Mouse (Mus musculus): ENCODE data around the gene Susd6. TPM values are rescaled to one million over a fixed set of nuclear protein-coding genes. Genes with fewer than 3 reads are reported as not detected.

Gene Susd6
- polyA plus RNA-seq, 1 experiment from 2014 or later = 15.2 TPM

- 94% methylated on average over 3 of the region's 3 CpGs for WGBS (ENCODE audit: insufficient replicate concordance)
- Histone ChIP-seq H3K9ac (ENCODE audit: low read depth, low read length) (no peak overlapping the region), H3K36me3 (ENCODE audit: control insufficient read depth, insufficient read depth) (peaks cover 2% of the 10 kb centered on the region; the same call in 1 of the 2 replicates), H3K4me1 (ENCODE audit: control insufficient read depth, low read depth, low read length) (peaks cover 24% of the 10 kb centered on the region), H3K4me3 (ENCODE audit: low read depth, low read length) (no peak overlapping the region), H3K27me3 (ENCODE audit: control insufficient read depth, insufficient read depth, low read depth, low read length) (no peaks in the 10 kb centered on the region), H3K4me2 (ENCODE audit: low read depth, low read length) (no peak overlapping the region), H3K27ac (ENCODE audit: low read length) (no peak overlapping the region), H3K9me3 (replicated peaks; ENCODE audit: control insufficient read depth, low read length) (no peaks in the 10 kb centered on the region)
- ATAC-seq (ENCODE audit: low read depth) = no peak
Measured at GRCm38 (mm10) chr12:80800156-80800555, 9.8 kb downstream of the Susd6 start.

- Histone ChIP-seq H3K9ac (ENCODE audit: low read depth, low read length) (no peak overlapping the region), H3K36me3 (ENCODE audit: control insufficient read depth, insufficient read depth) (peaks cover 2% of the 10 kb centered on the region; the same call in 1 of the 2 replicates), H3K4me3 (ENCODE audit: low read depth, low read length) (no peak overlapping the region), H3K27me3 (ENCODE audit: control insufficient read depth, insufficient read depth, low read depth, low read length) (no peaks in the 10 kb centered on the region), H3K27ac (ENCODE audit: low read length) (no peak overlapping the region), H3K4me2 (ENCODE audit: low read depth, low read length) (no peak overlapping the region), H3K4me1 (ENCODE audit: control insufficient read depth, low read depth, low read length) (peaks cover 17% of the 10 kb centered on the region), H3K9me3 (replicated peaks; ENCODE audit: control insufficient read depth, low read length) (no peaks in the 10 kb centered on the region)
- WGBS (ENCODE audit: insufficient replicate concordance) = 89% methylated on average over 1 of the region's 1 CpGs
- no peak for ATAC-seq (ENCODE audit: low read depth)
Measured at GRCm38 (mm10) chr12:80801443-80801842, 11.1 kb downstream of the Susd6 start.

GRCm38 (mm10) chr12:80803924-80804323, 13.6 kb downstream of the Susd6 start:
- Histone ChIP-seq H3K4me3 (ENCODE audit: low read depth, low read length) (no peak overlapping the region), H3K4me1 (ENCODE audit: control insufficient read depth, low read depth, low read length) (peaks cover 26% of the 10 kb centered on the region), H3K27ac (ENCODE audit: low read length) (no peak overlapping the region), H3K9me3 (replicated peaks; ENCODE audit: control insufficient read depth, low read length) (no peaks in the 10 kb centered on the region), H3K9ac (ENCODE audit: low read depth, low read length) (no peak overlapping the region), H3K27me3 (ENCODE audit: control insufficient read depth, insufficient read depth, low read depth, low read length) (no peaks in the 10 kb centered on the region), H3K36me3 (ENCODE audit: control insufficient read depth, insufficient read depth) (no peaks in the 10 kb centered on the region), H3K4me2 (ENCODE audit: low read depth, low read length) (no peak overlapping the region)
- 65% methylated on average over 3 of the region's 3 CpGs for WGBS (ENCODE audit: insufficient replicate concordance)
- no peak for ATAC-seq (ENCODE audit: low read depth)

GRCm38 (mm10) chr12:80804861-80805428, 14.6 kb downstream of the Susd6 start:
- WGBS (ENCODE audit: insufficient replicate concordance) = 41% methylated on average over 6 of the region's 6 CpGs
- Histone ChIP-seq H3K27ac (ENCODE audit: low read length) (no peak overlapping the region), H3K36me3 (ENCODE audit: control insufficient read depth, insufficient read depth) (no peaks in the 10 kb centered on the region), H3K9ac (ENCODE audit: low read depth, low read length) (no peak overlapping the region), H3K4me1 (ENCODE audit: control insufficient read depth, low read depth, low read length) (peaks cover 30% of the 10 kb centered on the region), H3K9me3 (replicated peaks; ENCODE audit: control insufficient read depth, low read length) (no peaks in the 10 kb centered on the region), H3K4me3 (ENCODE audit: low read depth, low read length) (no peak overlapping the region), H3K4me2 (ENCODE audit: low read depth, low read length) (no peak overlapping the region), H3K27me3 (ENCODE audit: control insufficient read depth, insufficient read depth, low read depth, low read length) (no peaks in the 10 kb centered on the region)
- 0 out of 2 replicates have a peak, but pooled peaks have one; percentile 9 for ATAC-seq (ENCODE audit: low read depth)

- no peak overlapping the region for H3K4me2 ChIP-seq (ENCODE audit: low read depth, low read length)
- 67% methylated on average over 2 of the region's 2 CpGs for WGBS (ENCODE audit: insufficient replicate concordance)
- H3K4me1 ChIP-seq (ENCODE audit: control insufficient read depth, low read depth, low read length) = peaks cover 44% of the 10 kb centered on the region
- H3K9me3 ChIP-seq (replicated peaks; ENCODE audit: control insufficient read depth, low read length) = no peaks in the 10 kb centered on the region
- H3K27me3 ChIP-seq (ENCODE audit: control insufficient read depth, insufficient read depth, low read depth, low read length) = no peaks in the 10 kb centered on the region
- H3K4me3 ChIP-seq (ENCODE audit: low read depth, low read length) = no peak overlapping the region
- no peak for ATAC-seq (ENCODE audit: low read depth)
- no peak overlapping the region for H3K27ac ChIP-seq (ENCODE audit: low read length)
- H3K9ac ChIP-seq (ENCODE audit: low read depth, low read length) = no peak overlapping the region
- H3K36me3 ChIP-seq (ENCODE audit: control insufficient read depth, insufficient read depth) = no peaks in the 10 kb centered on the region
Measured at GRCm38 (mm10) chr12:80807451-80808085, 17.3 kb downstream of the Susd6 start.

- Histone ChIP-seq H3K4me1 (ENCODE audit: control insufficient read depth, low read depth, low read length) (peaks cover 52% of the 10 kb centered on the region), H3K4me3 (ENCODE audit: low read depth, low read length) (no peak overlapping the region), H3K36me3 (ENCODE audit: control insufficient read depth, insufficient read depth) (no peaks in the 10 kb centered on the region), H3K9me3 (replicated peaks; ENCODE audit: control insufficient read depth, low read length) (no peaks in the 10 kb centered on the region), H3K9ac (ENCODE audit: low read depth, low read length) (no peak overlapping the region), H3K27ac (ENCODE audit: low read length) (no peak overlapping the region), H3K27me3 (ENCODE audit: control insufficient read depth, insufficient read depth, low read depth, low read length) (no peaks in the 10 kb centered on the region), H3K4me2 (ENCODE audit: low read depth, low read length) (no peak overlapping the region)
- no peak for ATAC-seq (ENCODE audit: low read depth)
- 44% methylated on average over 2 of the region's 2 CpGs for WGBS (ENCODE audit: insufficient replicate concordance)
Measured at GRCm38 (mm10) chr12:80810005-80810404, 19.7 kb downstream of the Susd6 start.

- Histone ChIP-seq H3K4me2 (ENCODE audit: low read depth, low read length) (peak overlapping the region; percentile 32), H3K4me3 (ENCODE audit: low read depth, low read length) (no peak overlapping the region)
- 12% methylated on average over 6 of the region's 6 CpGs for WGBS (ENCODE audit: insufficient replicate concordance)
Measured at GRCm38 (mm10) chr12:80811646-80812509, 21.6 kb downstream of the Susd6 start.

GRCm38 (mm10) chr12:80812510-80812820, 22.2 kb downstream of the Susd6 start:
- Histone ChIP-seq H3K27ac (ENCODE audit: low read length) (peak overlapping the region; percentile 62), H3K36me3 (ENCODE audit: control insufficient read depth, insufficient read depth) (no peaks in the 10 kb centered on the region), H3K27me3 (ENCODE audit: control insufficient read depth, insufficient read depth, low read depth, low read length) (no peaks in the 10 kb centered on the region), H3K4me3 (ENCODE audit: low read depth, low read length) (no peak overlapping the region), H3K4me1 (ENCODE audit: control insufficient read depth, low read depth, low read length) (peaks cover 68% of the 10 kb centered on the region), H3K9ac (ENCODE audit: low read depth, low read length) (0 out of 2 replicates have a peak overlapping the region, but pooled peaks have one; percentile 14), H3K4me2 (ENCODE audit: low read depth, low read length) (peak overlapping the region; percentile 32), H3K9me3 (replicated peaks; ENCODE audit: control insufficient read depth, low read length) (no peaks in the 10 kb centered on the region)
- 11% methylated on average over 1 of the region's 1 CpGs for WGBS (ENCODE audit: insufficient replicate concordance)
- ATAC-seq (ENCODE audit: low read depth) = no peak

More at GRCm38 (mm10) chr12:80811646-80812509, 21.6 kb downstream of the Susd6 start:
- H3K9ac ChIP-seq (ENCODE audit: low read depth, low read length) = 0 out of 2 replicates have a peak overlapping the region, but pooled peaks have one; percentile 14
- ATAC-seq (ENCODE audit: low read depth) = peak; percentile 64
- H3K36me3 ChIP-seq (ENCODE audit: control insufficient read depth, insufficient read depth) = no peaks in the 10 kb centered on the region
- H3K9me3 ChIP-seq (replicated peaks; ENCODE audit: control insufficient read depth, low read length) = no peaks in the 10 kb centered on the region
- H3K27me3 ChIP-seq (ENCODE audit: control insufficient read depth, insufficient read depth, low read depth, low read length) = no peaks in the 10 kb centered on the region
- peaks cover 68% of the 10 kb centered on the region for H3K4me1 ChIP-seq (ENCODE audit: control insufficient read depth, low read depth, low read length)
- H3K27ac ChIP-seq (ENCODE audit: low read length) = peak overlapping the region; percentile 62

- peak overlapping the region; percentile 80 for H3K27ac ChIP-seq (ENCODE audit: low read length)
- H3K4me3 ChIP-seq (ENCODE audit: low read depth, low read length) = no peak overlapping the region
- H3K4me2 ChIP-seq (ENCODE audit: low read depth, low read length) = peak overlapping the region; percentile 33
- no peak overlapping the region for H3K9ac ChIP-seq (ENCODE audit: low read depth, low read length)
- H3K9me3 ChIP-seq (replicated peaks; ENCODE audit: control insufficient read depth, low read length) = no peaks in the 10 kb centered on the region
- no peak for ATAC-seq (ENCODE audit: low read depth)
- no peaks in the 10 kb centered on the region for H3K36me3 ChIP-seq (ENCODE audit: control insufficient read depth, insufficient read depth)
- no peaks in the 10 kb centered on the region for H3K27me3 ChIP-seq (ENCODE audit: control insufficient read depth, insufficient read depth, low read depth, low read length)
- 26% methylated on average over 2 of the region's 2 CpGs for WGBS (ENCODE audit: insufficient replicate concordance)
- H3K4me1 ChIP-seq (ENCODE audit: control insufficient read depth, low read depth, low read length) = peaks cover 73% of the 10 kb centered on the region
Measured at GRCm38 (mm10) chr12:80813456-80813855, 23.1 kb downstream of the Susd6 start.

Data from liver, embryonic 16.5 days (tissue).